Mouse (Mus musculus): ENCODE results near the gene Adra2b. TPM values are rescaled to one million over a fixed set of nuclear protein-coding genes. Genes with fewer than 3 reads are reported as not detected.

The Adra2b gene
- total and polyA plus RNA-seq, 3 experiments: not detected

- Histone ChIP-seq H3K79me2 (ENCODE audit: control insufficient read depth, insufficient read depth, low read length, poor library complexity) (no peaks in the 10 kb centered on the region), H3K27ac (ENCODE audit: control insufficient read depth, low read depth, low read length) (no peak overlapping the region), H3K9ac (ENCODE audit: control insufficient read depth, low read depth, low read length, poor library complexity, severe bottlenecking) (no peak overlapping the region), H3K27me3 (ENCODE audit: control insufficient read depth in 1 of 2, insufficient read depth in 2 of 2, low read length in 2 of 2) (peaks cover 2 to 10% of the 10 kb centered on the region in 2 experiments), H3K9me3 (replicated peaks; ENCODE audit: insufficient read depth, low read length) (no peaks in the 10 kb centered on the region), H3K4me1 (ENCODE audit: control insufficient read depth in 1 of 2, insufficient read depth in 2 of 2, low read length in 2 of 2) (no peaks in the 10 kb centered on the region), H3K4me3 (ENCODE audit: control insufficient read depth in 1 of 2, insufficient read depth in 1 of 2, low read depth in 2 of 2, low read length in 2 of 2) (no peak overlapping the region), H3K36me3 (ENCODE audit: control insufficient read depth in 1 of 2, insufficient read depth in 2 of 2, low read length in 2 of 2) (no peaks in the 10 kb centered on the region)
- DNase-seq (ENCODE audit: low read depth, low spot score): no peak
- TF ChIP-seq HCFC1 (IDR thresholded peaks at IDR 0.05; ENCODE audit: low read depth, low read length): no peak
- TF ChIP-seq TCF12 (IDR thresholded peaks at IDR 0.05; ENCODE audit: low read depth, low read length): no peak
Observed at GRCm38 (mm10) chr2:127363696-127364095, 688 bp downstream of the Adra2b start.

DNA sequence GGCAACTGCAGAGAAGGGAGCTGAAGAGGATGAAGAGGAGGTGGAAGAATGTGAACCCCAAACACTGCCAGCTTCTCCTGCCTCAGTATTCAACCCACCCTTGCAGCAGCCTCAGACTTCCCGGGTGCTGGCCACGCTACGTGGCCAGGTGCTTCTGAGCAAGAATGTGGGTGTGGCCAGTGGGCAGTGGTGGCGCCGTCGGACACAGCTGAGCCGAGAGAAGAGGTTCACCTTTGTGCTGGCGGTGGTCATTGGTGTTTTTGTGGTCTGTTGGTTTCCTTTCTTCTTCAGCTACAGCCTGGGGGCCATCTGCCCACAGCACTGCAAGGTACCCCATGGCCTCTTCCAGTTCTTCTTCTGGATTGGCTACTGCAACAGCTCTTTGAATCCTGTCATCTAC is 1.4 kb downstream of the Adra2b start:
- Histone ChIP-seq H3K9me3 (replicated peaks; ENCODE audit: insufficient read depth, low read length) (no peaks in the 10 kb centered on the region), H3K4me3 (ENCODE audit: control insufficient read depth in 1 of 2, insufficient read depth in 1 of 2, low read depth in 2 of 2, low read length in 2 of 2) (no peak overlapping the region), H3K79me2 (ENCODE audit: control insufficient read depth, insufficient read depth, low read length, poor library complexity) (no peaks in the 10 kb centered on the region), H3K36me3 (ENCODE audit: control insufficient read depth in 1 of 2, insufficient read depth in 2 of 2, low read length in 2 of 2) (no peaks in the 10 kb centered on the region), H3K27me3 (ENCODE audit: control insufficient read depth in 1 of 2, insufficient read depth in 2 of 2, low read length in 2 of 2) (peaks cover 2 to 10% of the 10 kb centered on the region in 2 experiments), H3K4me1 (ENCODE audit: control insufficient read depth in 1 of 2, insufficient read depth in 2 of 2, low read length in 2 of 2) (no peaks in the 10 kb centered on the region), H3K9ac (ENCODE audit: control insufficient read depth, low read depth, low read length, poor library complexity, severe bottlenecking) (no peak overlapping the region), H3K27ac (ENCODE audit: control insufficient read depth, low read depth, low read length) (no peak overlapping the region)
- TF ChIP-seq POLR2AphosphoS2 (IDR thresholded peaks at IDR 0.05; ENCODE audit: low read length) (no peak), TCF12 (IDR thresholded peaks at IDR 0.05; ENCODE audit: low read depth, low read length) (no peak), GABPA (IDR thresholded peaks at IDR 0.05; ENCODE audit: low read depth, low read length) (no peak), SMC3 (IDR thresholded peaks at IDR 0.05; ENCODE audit: low read depth, low read length) (no peak), ZC3H11A (IDR thresholded peaks at IDR 0.05; ENCODE audit: low read depth, low read length) (no peak), CHD1 (IDR thresholded peaks at IDR 0.05; ENCODE audit: low read depth, low read length) (no peak), HCFC1 (IDR thresholded peaks at IDR 0.05; ENCODE audit: low read depth, low read length) (no peak), MAX (IDR thresholded peaks at IDR 0.05; ENCODE audit: low read length) (no peak), MYC (IDR thresholded peaks at IDR 0.05; ENCODE audit: low read depth, low read length) (no peak), SIN3A (IDR thresholded peaks at IDR 0.05; ENCODE audit: low read length) (no peak), USF2 (IDR thresholded peaks at IDR 0.05; ENCODE audit: borderline replicate concordance in 1 of 2, insufficient read depth in 1 of 2, low read depth in 1 of 2, low read length in 2 of 2) (no peak), ZKSCAN1 (IDR thresholded peaks at IDR 0.05; ENCODE audit: low read depth, low read length) (no peak), TAL1 (IDR thresholded peaks at IDR 0.05; ENCODE audit: low read length) (no peak), RAD21 (IDR thresholded peaks at IDR 0.05; ENCODE audit: low read depth, low read length) (no peak), POLR2A (IDR thresholded peaks at IDR 0.05; ENCODE audit: control insufficient read depth in 1 of 2, insufficient read depth in 1 of 2, low read depth in 1 of 2, low read length in 2 of 2, poor library complexity in 1 of 2) (no peak), KAT2A (conservative IDR thresholded peaks at IDR 0.05; ENCODE audit: low read depth, low read length) (no peak), NELFE (IDR thresholded peaks at IDR 0.05; ENCODE audit: low read depth, low read length) (no peak), JUND (IDR thresholded peaks at IDR 0.05; ENCODE audit: low read depth, low read length) (no peak), MAZ (IDR thresholded peaks at IDR 0.05; ENCODE audit: low read depth, low read length) (no peak), GATA1 (IDR thresholded peaks at IDR 0.05; ENCODE audit: low read depth, low read length) (no peak)
- no peak for DNase-seq (ENCODE audit: low read depth, low spot score)
